Mouse (Mus musculus) mammary gland, adult 2 months (tissue): ENCODE results near the gene Uqcrc1. TPM values are rescaled to one million over a fixed set of nuclear protein-coding genes. Genes with fewer than 3 reads are reported as not detected.

Experiments used
- polyA plus RNA-seq: library from polyadenylated mRNA; depleted of rRNA; stranded (reverse); fragments of >200 nt; gene quantifications from 2 replicates; pipeline ENCODE4 v1.2.3, GENCODE M21; 2012; ENCODE audit warnings: low replicate concordance; rRNA removed

Uqcrc1 gene
- 712 and 1,110 TPM in 2 replicates for polyA plus RNA-seq

GRCm38 (mm10) chr9:108936418-108937364 lies at the start of gene Uqcrc1:
Uqcrc1 (plus strand) TSS chr9:108936633.

GRCm38 (mm10) chr9:108914491-108914890 lies 21.9 kb upstream of the Uqcrc1 start, which contains the start of gene Tmem89:
Tmem89 (plus strand) TSS chr9:108914619.

GRCm38 (mm10) chr9:108953081-108953636 lies 16.7 kb downstream of the Uqcrc1 start, which contains the start of gene Col7a1:
Col7a1 (plus strand) TSS chr9:108953586.

GRCm38 (mm10) chr9:108985710-108986109 lies 49.3 kb downstream of the Uqcrc1 start, which contains the start of gene Ucn2:
Ucn2 (plus strand) TSS chr9:108986010.

GRCm38 (mm10) chr9:108991428-108992084 lies 55.1 kb downstream of the Uqcrc1 start, which contains the start of gene Pfkfb4:
Pfkfb4 (plus strand) TSS chr9:108991778.

Other genes with a start within 250 kb of the Uqcrc1 start
- gene Prkar2a, start 247.3 kb upstream of the Uqcrc1 start, polyA plus RNA-seq, result 11.2 and 21.9 TPM in 2 replicates
- gene Ip6k2, start 152.8 kb upstream of the Uqcrc1 start, polyA plus RNA-seq, result 55.7 and 58.4 TPM in 2 replicates
- gene Nckipsd, start 128.3 kb upstream of the Uqcrc1 start, polyA plus RNA-seq, result 33.1 and 44.7 TPM in 2 replicates
- 0.37 and 1.4 TPM in 2 replicates for gene Celsr3, start 110.3 kb upstream of the Uqcrc1 start, polyA plus RNA-seq
- 26.7 and 33.5 TPM in 2 replicates for gene Slc26a6, start 83.3 kb upstream of the Uqcrc1 start, polyA plus RNA-seq
- gene Tmem89, start 22.0 kb upstream of the Uqcrc1 start, polyA plus RNA-seq, result 0.22 TPM in 1 of 2 replicates, not detected in the other
- 14.3 and 26.9 TPM in 2 replicates for gene Col7a1, start 17.0 kb downstream of the Uqcrc1 start, polyA plus RNA-seq
- gene Ucn2, start 49.4 kb downstream of the Uqcrc1 start, polyA plus RNA-seq, result 1.1 and 4.3 TPM in 2 replicates
- gene Pfkfb4, start 55.1 kb downstream of the Uqcrc1 start, polyA plus RNA-seq, result 23.3 and 30.5 TPM in 2 replicates
- 1,951 and 3,448 TPM in 2 replicates for gene Shisa5, start 101.9 kb downstream of the Uqcrc1 start, polyA plus RNA-seq
- gene Trex1, start 123.1 kb downstream of the Uqcrc1 start, polyA plus RNA-seq, result 177 and 211 TPM in 2 replicates
- 22.4 and 28.7 TPM in 2 replicates for gene Atrip, start 137.5 kb downstream of the Uqcrc1 start, polyA plus RNA-seq
- 5.1 and 6.6 TPM in 2 replicates for gene Ccdc51, start 145.9 kb downstream of the Uqcrc1 start, polyA plus RNA-seq
- gene Tma7, start 146.0 kb downstream of the Uqcrc1 start, polyA plus RNA-seq, result 40.4 and 49.2 TPM in 2 replicates
- 8.5 and 10.8 TPM in 2 replicates for gene Plxnb1, start 158.8 kb downstream of the Uqcrc1 start, polyA plus RNA-seq
- gene Fbxw21, start 225.4 kb downstream of the Uqcrc1 start, polyA plus RNA-seq, result not detected in 2 replicates